Mouse (Mus musculus): ENCODE data around the gene Lpin2.
A peak's percentile ranks its signal among the peaks of the same experiment; 100 is the strongest.

The Lpin2 gene

DNA sequence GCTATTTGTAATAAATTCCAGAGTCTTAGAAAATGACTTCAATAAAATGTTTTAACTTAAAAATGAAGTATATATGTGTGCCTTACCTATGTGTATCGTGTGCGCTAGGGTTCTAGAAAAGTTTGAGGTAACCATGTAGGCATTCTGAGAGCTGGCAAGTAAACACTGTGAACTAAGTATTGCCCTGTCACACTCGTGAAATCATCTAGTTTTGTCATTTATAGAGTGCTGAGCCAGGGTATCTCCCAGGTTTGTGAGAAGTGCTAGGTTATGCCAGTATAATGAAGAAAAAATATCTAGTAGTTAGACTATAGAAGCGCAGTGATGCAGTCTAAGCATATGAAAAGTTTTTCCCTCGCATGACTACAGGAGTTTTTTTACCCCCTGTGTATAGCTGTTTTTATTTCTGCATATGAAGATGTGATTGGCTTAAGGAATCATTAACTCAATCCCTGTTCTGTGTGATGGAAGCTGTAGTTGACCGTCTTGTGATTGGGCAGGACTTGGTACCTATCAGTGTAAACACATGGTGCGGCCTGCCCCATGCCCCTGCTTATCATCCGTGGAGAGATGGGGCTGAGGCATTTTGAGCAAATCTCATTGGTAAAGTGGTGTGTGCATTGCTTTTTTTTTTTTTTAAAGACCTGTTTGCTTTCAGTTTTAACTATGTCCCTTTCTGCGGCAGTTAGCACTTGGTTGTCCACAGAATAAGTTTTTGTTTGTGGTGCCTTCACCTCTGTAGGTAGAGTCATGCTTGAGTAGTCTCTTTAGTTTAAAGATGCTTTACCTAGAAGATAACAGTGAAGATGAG is 21.8 kb downstream of the Lpin2 start:
- DNase-seq: peak; percentile 50

DNA sequence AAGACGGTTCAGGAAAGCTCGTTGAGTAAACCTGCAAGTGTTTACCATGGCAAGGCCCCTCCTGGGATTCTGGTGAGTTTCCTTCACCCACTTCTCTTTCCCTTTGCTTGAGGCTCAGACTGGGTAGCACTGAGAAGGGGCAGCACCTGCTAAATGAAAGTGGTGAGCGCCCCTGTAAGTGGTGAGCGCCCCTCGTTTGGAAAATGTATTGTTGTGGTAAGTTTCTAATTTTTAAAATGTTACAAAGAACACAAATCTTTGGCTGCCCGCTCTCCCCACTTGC is 22.4 kb downstream of the Lpin2 start:
- DNase-seq: no peak

DNA sequence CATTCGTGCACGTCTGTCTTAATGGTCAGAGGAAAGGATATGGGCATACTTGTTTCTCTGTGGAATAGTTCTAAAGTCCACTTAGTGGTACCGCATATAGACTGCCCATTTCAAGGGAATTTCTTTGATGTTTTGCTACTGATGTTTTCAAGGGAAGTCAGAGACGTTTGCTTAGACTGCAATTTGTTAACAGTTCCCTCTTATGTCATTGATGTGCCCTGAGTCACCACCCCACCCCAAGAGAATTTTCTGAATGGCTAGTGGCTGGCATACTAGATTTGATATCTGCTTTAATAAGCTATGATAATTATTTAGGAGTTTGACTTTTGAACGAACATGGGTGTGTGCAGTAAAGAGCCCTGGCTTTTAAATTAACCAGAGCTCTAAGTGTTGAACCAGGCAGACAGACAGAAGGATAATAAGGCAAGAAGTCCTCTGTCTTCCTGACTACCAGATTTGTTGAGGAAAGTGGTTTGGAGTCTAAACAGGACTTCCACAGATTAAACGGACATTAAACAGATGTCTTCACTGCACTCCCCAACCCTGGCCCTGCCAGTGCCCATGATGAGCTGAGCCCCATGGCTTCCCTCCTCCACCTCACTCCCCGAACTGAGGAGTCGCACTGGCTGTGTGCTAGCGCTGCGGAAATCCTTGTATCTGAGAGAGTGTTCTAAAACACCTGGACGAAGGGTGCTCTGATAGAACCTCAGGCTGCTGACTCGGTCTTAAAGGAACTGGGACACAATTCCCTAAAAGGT is 24.0 kb downstream of the Lpin2 start:
- peak; percentile 48 for DNase-seq

DNA sequence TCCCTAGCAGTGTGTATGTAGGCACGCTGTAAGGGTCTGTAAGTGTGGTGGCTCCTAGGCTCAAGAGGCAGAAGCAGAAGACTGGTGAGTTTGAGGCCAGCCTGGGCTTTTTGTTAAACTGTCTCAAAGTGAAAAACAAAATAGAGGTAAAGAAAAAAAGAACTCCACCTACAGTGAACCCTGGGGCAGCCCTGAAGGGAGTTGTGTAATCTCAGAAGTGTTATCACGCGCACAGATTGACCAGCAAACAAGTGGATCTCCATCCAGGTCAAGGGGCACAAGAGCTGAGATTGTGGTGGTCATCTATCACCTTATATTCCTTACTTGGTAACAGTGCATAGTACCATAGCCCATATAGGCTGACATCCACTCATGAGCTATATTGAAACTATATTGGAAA is 24.9 kb downstream of the Lpin2 start:
- no peak for DNase-seq

DNA sequence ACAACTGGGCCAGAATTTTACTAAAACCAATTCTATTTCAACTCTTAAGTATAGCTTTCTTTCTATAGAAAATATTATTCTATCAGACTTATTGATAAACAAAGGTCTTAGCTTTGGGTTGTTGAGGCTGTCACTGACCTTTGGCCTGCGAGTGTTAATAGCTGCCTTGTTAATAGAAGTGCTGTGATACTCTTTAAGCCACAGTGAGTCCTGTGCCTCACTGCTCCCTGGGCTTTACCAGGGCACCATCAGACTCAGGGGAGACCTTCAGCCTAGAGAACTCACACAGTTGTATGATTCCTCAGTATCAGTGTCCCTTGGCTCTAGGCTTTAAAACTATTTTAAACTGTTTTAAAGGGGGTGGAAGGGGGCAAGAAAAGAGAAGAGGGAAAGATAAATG is 26.0 kb downstream of the Lpin2 start:
- no peak for DNase-seq

DNA sequence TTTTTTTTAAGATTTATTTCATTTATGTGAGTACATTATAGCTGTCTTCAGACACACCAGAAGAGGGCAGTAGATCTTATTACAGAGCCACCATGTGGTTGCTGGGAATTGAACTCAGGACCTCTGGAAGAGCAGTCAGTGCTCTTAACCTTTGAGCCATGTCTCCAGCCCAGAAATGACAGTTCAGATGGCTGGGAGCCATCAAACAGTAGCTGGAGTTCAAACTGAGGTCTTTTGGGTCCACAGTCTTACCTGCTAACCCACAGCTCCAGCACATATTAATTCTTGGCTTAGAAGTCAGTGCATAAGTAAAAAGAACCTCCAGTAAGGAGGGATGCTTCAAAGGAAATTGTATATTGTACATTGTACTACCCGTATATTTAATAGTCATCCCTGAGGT is 26.6 kb downstream of the Lpin2 start:
- peak; percentile 64 for DNase-seq

DNA sequence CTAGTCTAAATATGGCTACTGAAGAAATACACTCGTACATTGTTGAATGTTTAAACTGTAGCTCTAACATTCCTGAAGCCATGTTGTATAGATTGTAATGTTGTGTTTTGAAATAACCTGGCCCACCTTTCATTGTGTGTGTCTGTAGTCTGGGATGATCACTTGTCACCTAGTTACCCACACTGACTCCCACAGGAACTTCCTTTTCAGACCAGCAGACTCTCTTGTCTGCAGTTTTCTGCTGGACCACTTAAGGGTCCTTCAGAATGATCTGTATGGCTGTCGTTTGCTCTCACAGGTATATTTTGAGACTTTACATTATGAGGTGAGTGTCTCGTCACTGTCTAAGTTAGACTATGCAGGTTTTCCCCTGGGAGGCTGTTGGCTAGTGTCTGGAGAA is 27.6 kb downstream of the Lpin2 start:
- no peak for DNase-seq

DNA sequence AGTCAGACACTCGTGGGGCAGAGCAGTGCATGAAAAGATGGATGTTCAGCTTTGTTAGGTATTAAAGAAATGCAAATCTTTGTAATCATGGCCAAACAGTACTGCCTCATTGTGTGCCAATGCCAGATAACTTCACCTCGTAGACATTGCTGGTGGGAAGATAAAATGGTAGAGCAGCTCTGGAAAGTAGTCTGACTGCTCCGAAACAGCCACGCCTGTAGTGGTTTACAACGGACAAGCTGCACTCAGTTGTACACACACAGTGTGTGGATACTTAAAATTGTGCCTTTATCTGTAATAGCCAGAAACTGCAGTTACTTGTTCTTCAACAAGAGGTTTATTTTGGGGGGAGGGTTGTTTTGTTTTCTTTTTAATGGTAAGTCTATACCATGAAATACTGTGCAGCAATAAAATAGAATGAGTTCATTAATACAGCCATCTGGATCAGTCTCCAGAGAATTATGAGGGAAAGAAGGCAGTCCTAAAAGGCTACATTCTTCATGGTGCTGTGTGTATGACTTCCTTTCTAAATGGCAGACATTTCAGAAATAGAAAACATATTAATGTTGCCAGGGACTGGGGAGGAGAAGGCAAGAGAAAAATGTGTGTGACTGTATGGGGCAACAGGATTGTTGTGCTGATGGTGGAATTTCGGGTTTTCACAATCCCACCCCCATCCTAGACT is 29.7 kb downstream of the Lpin2 start:
- DNase-seq: no peak

DNA sequence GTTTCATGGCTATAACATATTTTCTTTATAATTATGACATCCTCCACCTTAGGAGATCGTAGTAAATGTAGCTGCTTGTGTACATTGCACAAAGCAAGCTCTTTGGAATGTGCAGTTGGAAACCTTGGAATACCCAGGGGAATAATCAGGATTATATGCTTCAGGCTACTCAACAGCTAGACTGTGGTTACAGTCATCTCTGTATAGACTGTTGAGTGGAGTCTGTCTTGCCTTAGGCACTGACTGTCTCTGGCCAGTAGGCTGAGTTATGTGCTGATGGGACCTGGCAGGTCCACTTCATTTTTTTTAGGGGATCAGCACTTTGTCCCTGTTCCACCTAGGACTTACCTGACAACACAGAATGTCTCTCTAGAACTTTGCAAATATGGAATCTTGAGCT is 31.3 kb downstream of the Lpin2 start:
- no peak for DNase-seq

DNA sequence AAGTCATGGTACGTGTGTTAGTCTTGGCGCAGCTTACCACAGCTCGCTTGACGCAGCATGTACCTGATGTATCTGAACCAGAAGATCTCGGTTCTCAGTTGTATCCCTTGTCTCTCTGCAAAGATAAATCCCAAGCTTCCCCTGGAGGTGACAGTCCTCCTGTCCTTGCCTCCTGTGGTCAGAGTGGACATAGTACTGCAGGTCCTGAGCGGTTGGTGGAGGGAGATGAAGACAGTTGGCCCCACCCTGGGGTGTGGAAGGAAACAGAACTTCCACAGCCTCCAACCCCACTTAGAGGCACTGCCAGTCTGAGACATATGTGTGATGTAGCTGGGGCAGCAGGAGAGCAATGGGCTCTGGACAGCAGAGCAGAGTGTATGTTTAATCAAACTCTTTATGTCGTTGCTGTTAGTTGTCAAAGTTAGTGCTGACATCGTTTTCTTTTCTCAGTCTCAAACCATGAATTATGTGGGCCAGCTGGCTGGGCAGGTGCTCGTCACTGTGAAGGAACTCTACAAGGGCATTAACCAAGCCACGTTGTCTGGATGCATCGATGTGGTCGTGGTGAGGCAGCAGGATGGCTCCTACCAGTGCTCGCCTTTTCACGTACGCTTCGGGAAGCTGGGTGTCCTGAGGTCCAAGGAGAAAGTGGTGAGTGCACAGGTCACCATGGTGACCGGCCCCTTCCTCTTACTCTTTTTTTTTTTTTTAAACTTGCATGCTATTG is 32.3 kb downstream of the Lpin2 start:
- DNase-seq: no peak

DNA sequence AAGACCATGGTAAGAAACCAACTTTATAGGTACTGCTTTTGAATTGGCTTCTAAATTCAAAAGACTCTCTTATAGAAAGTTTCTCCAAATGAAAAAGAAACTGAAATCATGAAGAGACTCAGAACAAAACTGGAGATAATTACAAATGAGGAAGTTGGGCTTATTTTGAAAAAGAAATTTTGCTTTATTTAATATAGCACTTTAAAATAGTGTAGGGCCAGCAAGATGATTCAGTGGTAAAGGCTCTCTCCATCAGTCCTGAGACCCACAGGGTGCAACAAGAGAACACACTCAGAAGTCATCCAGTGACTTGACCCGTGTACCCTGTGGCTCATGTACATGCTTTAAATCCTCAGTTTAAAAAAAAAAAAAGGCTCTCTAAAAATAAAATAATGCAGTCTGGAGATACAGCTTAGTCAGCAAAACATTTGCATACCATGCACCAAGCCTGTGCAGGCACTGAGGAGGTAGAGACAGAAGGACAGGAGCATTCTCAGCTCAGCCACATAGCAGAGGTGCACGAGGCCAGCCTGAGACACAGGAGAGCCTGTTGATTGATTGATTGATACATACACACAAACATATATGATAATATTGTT is 33.0 kb downstream of the Lpin2 start:
- DNase-seq: no peak

DNA sequence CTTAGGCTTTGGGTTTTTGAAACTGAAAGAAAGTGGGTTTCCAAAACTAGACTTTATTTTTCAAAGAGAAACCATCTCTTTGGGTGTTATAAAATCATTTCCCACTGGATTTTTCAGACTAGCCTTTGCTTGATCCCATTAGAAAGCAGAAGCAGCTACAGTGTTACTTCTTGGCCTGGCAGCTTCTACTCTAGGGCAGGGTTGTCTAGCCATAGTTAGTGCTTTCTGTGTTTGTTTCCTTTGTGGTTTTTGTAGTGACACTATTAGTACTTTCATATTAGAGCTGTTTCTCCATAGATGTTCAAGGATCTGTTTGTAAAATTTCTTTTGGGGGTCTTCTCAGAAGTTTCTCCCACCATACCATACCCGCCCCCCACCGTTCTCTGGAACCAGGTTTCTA is 33.9 kb downstream of the Lpin2 start:
- DNase-seq: no peak

DNA sequence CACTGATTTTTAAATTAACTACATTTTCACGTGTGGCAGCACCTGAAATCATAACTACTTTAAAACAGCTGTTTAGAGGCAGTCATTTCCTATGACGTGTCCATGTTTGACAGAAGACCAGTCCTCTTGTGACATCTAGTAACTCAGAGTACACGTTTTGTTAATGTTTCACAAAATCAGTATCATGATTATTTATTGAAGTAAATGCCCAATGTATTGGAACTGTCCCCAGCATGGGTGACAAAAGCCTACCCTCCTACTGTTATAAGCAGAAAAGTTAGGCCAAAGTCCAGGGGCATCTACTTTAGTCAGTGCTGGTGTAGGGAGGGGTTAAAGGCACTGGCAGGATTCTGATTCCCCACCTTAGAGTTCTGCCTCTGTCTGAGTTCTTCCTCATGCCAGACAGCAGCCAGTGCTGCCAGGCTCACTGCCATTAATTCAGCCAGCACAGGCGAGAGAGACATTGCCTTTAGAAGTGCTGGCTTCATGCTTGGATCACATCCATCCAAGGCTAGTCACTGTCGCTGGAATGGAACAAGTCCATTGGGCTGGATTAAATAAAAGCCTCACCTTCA is 34.8 kb downstream of the Lpin2 start:
- DNase-seq: peak; percentile 61

DNA sequence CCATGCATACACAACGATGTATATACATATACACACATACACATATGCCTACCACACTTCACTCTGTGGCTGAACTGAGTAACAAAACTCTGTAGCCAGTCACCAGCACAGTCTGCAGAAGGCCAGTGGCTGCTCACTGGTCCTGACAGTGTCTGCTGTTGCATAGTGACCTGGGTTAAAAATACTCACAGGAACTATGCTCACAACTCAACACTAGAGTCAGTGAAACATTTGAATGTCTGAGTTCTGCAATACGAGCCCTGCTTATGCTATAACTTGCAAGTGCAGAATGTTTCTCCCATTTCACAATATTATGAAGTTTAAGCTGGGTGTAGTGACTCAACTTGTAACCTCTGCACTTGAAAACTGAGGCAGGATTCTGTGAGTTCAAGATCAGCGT is 39.0 kb downstream of the Lpin2 start:
- no peak for DNase-seq

DNA sequence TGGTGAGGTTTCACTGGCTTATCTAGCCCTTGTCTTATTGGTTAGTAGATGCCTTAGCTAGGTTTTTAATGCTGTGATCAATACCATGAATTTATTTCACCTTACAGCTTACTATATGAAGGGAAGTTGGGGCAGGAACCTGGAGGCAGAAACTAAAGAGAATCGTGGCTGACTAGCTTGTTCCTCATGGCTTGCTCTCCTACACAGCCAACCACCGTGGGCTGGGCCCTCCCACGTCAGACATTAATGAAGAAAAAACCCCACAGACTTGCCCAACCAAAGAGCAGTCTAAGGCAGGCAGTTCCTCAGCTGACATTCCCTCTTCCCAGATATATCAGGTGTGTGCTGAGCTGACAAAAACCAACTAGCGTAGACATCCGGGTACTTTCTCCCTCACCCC is 41.3 kb downstream of the Lpin2 start:
- no peak for DNase-seq

DNA sequence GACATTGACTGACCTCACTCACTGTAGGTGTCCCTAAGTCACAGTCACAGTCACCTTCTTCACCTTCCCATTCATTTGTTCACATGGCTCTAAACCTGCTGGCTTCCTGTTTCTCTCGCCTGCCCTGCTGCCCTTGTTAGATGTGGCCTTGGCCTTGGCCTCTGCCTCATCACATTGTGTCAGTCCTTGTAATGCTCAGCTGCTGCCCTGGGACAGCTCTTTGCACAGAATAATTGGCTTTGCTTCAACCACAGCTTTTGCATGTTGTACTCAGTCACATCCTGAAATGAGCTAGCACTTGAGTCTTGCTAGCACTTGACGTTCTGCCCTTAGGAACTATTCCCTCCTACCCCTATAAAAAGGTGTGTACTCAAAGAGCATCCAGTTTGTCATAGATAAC is 42.2 kb downstream of the Lpin2 start:
- DNase-seq: no peak

DNA sequence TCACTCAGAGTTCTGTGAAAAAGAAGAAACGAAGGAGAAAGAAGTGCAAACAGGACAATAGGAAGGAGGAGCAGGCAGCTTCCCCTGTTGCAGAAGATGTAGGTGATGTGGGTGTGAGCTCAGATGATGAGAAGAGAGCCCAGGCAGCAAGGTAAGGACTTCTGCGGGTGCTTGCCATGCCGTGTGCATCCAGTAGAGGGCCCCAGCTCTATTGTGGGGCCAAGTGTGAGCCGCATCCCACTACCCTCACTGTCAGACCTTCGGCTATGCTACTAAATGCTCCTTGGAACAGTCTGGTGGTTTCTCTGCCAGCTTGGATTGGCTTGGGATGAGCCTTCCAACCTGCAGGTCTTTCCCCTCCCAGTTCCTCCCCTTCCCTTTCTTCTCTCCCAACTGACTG is 42.7 kb downstream of the Lpin2 start:
- DNase-seq: no peak

DNA sequence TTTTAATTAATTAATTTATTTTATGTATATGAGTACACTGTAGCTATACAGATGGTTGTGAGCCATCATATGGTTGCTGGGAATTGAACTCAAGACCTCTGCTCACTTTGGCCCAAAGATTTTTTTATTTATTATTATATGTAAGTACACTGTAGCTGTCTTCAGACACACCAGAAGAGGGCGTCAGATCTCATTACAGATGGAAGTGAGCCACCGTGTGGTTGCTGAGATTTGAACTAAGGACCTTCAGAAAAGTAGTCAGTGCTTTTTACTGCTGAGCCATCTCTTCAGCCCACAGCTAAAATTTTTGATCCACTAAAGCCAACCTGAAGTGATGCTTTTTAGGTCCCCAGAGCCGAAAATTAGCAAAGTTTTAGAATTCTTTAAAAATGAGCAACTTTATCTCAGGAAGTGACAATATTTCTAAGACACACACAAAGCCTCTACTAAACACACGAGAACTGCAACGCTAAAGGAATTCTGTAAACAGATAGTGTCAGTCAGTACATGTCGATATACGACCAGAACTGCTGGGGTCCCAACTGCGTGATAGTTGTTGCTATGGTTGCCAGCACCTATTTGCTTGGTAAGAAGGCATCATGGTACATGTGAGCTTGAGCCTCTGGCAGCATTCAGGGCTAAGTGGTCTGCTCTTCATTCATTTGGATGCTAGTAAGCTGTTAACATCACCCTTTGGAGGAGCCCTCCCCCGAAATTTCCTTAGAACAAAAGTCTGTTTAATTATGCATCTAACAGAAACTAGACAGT is 45.0 kb downstream of the Lpin2 start:
- DNase-seq: no peak

DNA sequence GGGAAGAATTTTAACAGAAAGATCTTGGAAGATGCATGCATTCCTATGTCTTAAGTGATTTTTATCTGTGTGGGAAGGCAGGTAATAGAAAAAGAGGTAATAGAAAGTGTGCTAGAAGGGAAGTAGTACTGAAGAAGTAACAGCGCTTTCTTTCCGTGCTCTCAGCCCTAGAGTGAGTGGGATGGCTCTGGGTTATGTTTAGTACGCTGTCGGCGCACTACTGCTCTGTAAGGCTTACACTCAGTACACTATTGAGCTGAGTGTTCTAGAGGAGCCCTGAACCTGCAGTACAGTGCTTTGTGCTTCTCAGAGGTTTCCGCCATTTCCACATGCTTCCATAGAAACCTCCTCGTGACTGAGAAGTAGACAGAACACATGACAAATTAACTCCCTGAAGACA is 46.3 kb downstream of the Lpin2 start:
- DNase-seq: no peak

DNA sequence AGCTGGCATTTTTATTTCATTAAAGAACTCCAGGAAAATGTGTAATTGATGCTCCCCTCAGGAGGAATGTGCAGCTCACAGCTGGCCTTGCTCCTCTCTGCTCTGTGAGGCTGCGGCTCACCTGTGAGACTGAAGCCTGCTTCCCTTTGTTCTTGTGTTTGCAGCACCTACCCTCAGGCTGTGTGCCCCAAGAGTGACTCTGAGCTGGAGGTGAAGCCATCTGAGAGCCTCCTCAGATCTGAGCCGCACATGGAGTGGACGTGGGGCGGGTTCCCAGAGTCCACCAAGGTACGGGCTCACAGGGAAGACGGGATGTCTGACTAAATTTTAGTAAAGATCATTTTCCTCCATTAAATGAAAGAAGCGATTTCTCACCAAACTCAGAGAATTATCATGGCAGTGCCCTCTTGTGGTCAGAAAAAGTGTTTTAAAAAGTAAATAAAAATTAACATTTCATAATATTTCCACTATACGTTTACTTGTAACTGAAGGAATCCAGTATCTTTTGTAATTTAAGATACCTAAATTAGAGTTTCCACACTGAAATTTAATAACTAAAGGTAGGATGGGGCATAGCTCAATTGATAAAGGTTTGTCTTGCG is 47.8 kb downstream of the Lpin2 start:
- DNase-seq: no peak

DNA sequence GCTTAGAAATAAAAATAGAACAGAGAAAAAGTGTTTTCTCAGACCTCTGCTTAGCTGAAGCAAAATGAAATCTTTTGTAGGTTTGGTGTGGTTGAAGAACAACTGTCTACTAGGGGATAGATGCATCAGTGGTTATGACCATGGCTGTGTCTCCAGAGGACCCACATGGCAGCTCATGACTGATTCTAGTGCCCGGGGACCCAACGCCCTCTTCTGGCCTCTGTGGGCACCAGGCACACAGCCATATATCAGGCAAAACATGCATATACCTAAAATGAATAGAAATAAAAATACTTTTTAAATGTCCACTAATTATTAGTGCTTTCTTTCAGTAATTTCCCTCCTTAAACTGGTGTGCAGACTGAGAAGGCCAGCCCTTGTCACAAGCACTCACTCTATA is 49.6 kb downstream of the Lpin2 start:
- DNase-seq: no peak

DNA sequence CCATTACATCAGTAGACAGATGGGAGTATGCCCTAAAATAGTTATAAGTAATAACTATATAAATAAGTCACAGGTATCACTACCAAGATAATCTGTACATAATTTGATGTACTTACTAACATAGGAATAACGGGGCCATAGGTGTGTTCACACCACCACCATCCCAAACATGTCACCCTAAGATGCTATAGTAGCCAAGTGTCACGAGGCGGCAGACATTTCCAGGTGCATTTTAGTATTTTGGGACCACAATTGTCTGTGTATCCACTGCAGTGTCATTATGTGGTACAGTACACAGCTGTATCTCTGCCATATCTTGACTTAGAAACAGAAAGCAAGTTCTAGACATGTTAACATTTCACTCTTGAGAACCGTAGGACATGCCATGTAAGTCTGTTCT is 50.9 kb downstream of the Lpin2 start:
- DNase-seq: no peak
